Mouse (Mus musculus) heart, embryonic 13.5 days (tissue): ENCODE measurements at regions not wholly inside any gene's neighbourhood (a gene's known extent, or its start where the extent isn't known, plus 50 kb on each side); places are given as distances from the start of the nearest gene placed in this dataset.

Experiments used
- ATAC-seq: fragments of 200-750 bp; cut with Nextera tagmentation; 2 replicates; pipeline ENCODE4 v1.8.0; 2017; ENCODE audit warnings: moderate TSS enrichment; ENCODE audit not compliant: insufficient number of reproducible peaks, low FRiP score, low TSS enrichment; ENCODE audit errors: extremely low read depth
- H3K27ac ChIP-seq: fragments of 300-500 bp; sonication (generic); replicated peaks from 2 replicates; pipeline ENCODE4 v1.5.1; 2015; ENCODE audit warnings: moderate library complexity, mild to moderate bottlenecking, inconsistent platforms
- H3K27me3 ChIP-seq: fragments of 300-500 bp; sonication (generic); replicated peaks from 2 replicates; pipeline ENCODE4 v1.6.1; 2015; ENCODE audit warnings: mild to moderate bottlenecking, inconsistent platforms
- H3K36me3 ChIP-seq: fragments of 300-500 bp; sonication (generic); 2 replicates; pipeline ENCODE4 v1.6.1; 2015; ENCODE audit warnings: mild to moderate bottlenecking, inconsistent platforms
- H3K4me1 ChIP-seq: fragments of 300-500 bp; sonication (generic); 2 replicates; pipeline ENCODE4 v1.6.1; 2015; ENCODE audit warnings: inconsistent platforms
- H3K4me2 ChIP-seq: fragments of 300-500 bp; sonication (generic); 2 replicates; pipeline ENCODE4 v1.6.1; 2015; ENCODE audit warnings: inconsistent platforms, mild to moderate bottlenecking, moderate library complexity
- H3K4me3 ChIP-seq: fragments of 300-500 bp; sonication (generic); 2 replicates; pipeline ENCODE4 v1.5.1; 2015; ENCODE audit warnings: moderate library complexity, mild to moderate bottlenecking, inconsistent platforms
- H3K9ac ChIP-seq: fragments of 300-500 bp; sonication (generic); 2 replicates; pipeline ENCODE4 v1.6.1; 2015; ENCODE audit warnings: inconsistent platforms, mild to moderate bottlenecking, moderate library complexity
- H3K9me3 ChIP-seq: fragments of 300-500 bp; sonication (generic); 2 replicates; pipeline ENCODE4 v1.6.1; 2016; ENCODE audit warnings: inconsistent platforms
- WGBS: fragments of 180-500 bp; shearing (Covaris S2); methylation state at CpG from one replicate; pipeline ENCODE4 v1.1.7; 2015; ENCODE audit warnings: mixed read lengths; 5-methylcytosine and 5-hydroxymethylcytosine counted together

- H3K27ac ChIP-seq, result no peak overlapping the region
- peaks cover 10% of the 10 kb centered on the region; the same call in 1 of the 2 replicates for H3K4me1 ChIP-seq
- H3K36me3 ChIP-seq, result no peaks in the 10 kb centered on the region
- no peak overlapping the region for H3K9ac ChIP-seq
- WGBS, result 42% methylated on average over 1 of the region's 1 CpGs
- ATAC-seq, result no peak
- H3K4me2 ChIP-seq, result no peak overlapping the region
- no peaks in the 10 kb centered on the region for H3K9me3 ChIP-seq
- H3K27me3 ChIP-seq, result no peaks in the 10 kb centered on the region
- no peak overlapping the region for H3K4me3 ChIP-seq
These were observed 163.9 kb downstream of the Ptprc start for GRCm38 (mm10) chr1:138011581-138011980.

- Histone ChIP-seq H3K4me2 (no peak overlapping the region), H3K9me3 (no peaks in the 10 kb centered on the region), H3K27me3 (no peaks in the 10 kb centered on the region), H3K4me1 (peaks cover 10% of the 10 kb centered on the region; the same call in 1 of the 2 replicates), H3K27ac (no peak overlapping the region), H3K4me3 (no peak overlapping the region), H3K36me3 (no peaks in the 10 kb centered on the region), H3K9ac (no peak overlapping the region)
- 43% methylated on average over 7 of the region's 7 CpGs for WGBS
- ATAC-seq, result no peak
These were observed 164.5 kb downstream of the Ptprc start for GRCm38 (mm10) chr1:138010910-138011477.

- H3K4me2 ChIP-seq, result no peak overlapping the region
These were observed 168.7 kb downstream of the Ptprc start for GRCm38 (mm10) chr1:138006811-138007210.

GRCm38 (mm10) chr1:138004319-138004718 lies 171.2 kb downstream of the Ptprc start:
- ATAC-seq, result no peak

More at GRCm38 (mm10) chr1:138006811-138007210, 168.7 kb downstream of the Ptprc start:
- H3K4me1 ChIP-seq, result peaks cover 9% of the 10 kb centered on the region; the same call in 1 of the 2 replicates
- H3K9me3 ChIP-seq, result no peaks in the 10 kb centered on the region
- WGBS, result 46% methylated on average over 1 of the region's 1 CpGs
- H3K36me3 ChIP-seq, result no peaks in the 10 kb centered on the region
- no peak overlapping the region for H3K4me3 ChIP-seq
- H3K27me3 ChIP-seq, result no peaks in the 10 kb centered on the region
- no peak overlapping the region for H3K27ac ChIP-seq
- ATAC-seq, result no peak
- no peak overlapping the region for H3K9ac ChIP-seq

GRCm38 (mm10) chr1:137999268-137999900 lies 176.1 kb downstream of the Ptprc start:
- Histone ChIP-seq H3K9ac (no peak overlapping the region), H3K27ac (no peak overlapping the region), H3K27me3 (no peaks in the 10 kb centered on the region), H3K4me2 (no peak overlapping the region), H3K4me1 (peaks cover 7% of the 10 kb centered on the region; the same call in 1 of the 2 replicates), H3K4me3 (no peak overlapping the region), H3K9me3 (no peaks in the 10 kb centered on the region), H3K36me3 (no peaks in the 10 kb centered on the region)
- ATAC-seq, result no peak
- 77% methylated on average over 3 of the region's 3 CpGs for whole genome bisulfite sequencing

More at GRCm38 (mm10) chr1:138004319-138004718, 171.2 kb downstream of the Ptprc start:
- 12% methylated on average over 2 of the region's 2 CpGs for WGBS
- no peak overlapping the region for H3K9ac ChIP-seq
- H3K27ac ChIP-seq, result no peak overlapping the region
- no peaks in the 10 kb centered on the region for H3K27me3 ChIP-seq
- no peak overlapping the region for H3K4me2 ChIP-seq
- H3K36me3 ChIP-seq, result no peaks in the 10 kb centered on the region
- no peaks in the 10 kb centered on the region for H3K4me1 ChIP-seq
- H3K4me3 ChIP-seq, result no peak overlapping the region
- H3K9me3 ChIP-seq, result no peaks in the 10 kb centered on the region

- no peak overlapping the region for H3K27ac ChIP-seq
- WGBS, result 80% methylated on average over 2 of the region's 2 CpGs
- H3K27me3 ChIP-seq, result no peaks in the 10 kb centered on the region
- H3K36me3 ChIP-seq, result no peaks in the 10 kb centered on the region
- no peak overlapping the region for H3K9ac ChIP-seq
- no peak overlapping the region for H3K4me3 ChIP-seq
- no peak for ATAC-seq
- H3K4me1 ChIP-seq, result peaks cover 7% of the 10 kb centered on the region; the same call in 1 of the 2 replicates
- H3K4me2 ChIP-seq, result no peak overlapping the region
- H3K9me3 ChIP-seq, result no peaks in the 10 kb centered on the region
These were observed 179.5 kb downstream of the Ptprc start for GRCm38 (mm10) chr1:137996041-137996440.

GRCm38 (mm10) chr1:137991936-137992335 lies 183.6 kb downstream of the Ptprc start:
- 71% methylated on average over 1 of the region's 1 CpGs for WGBS
- no peaks in the 10 kb centered on the region for H3K27me3 ChIP-seq
- H3K4me3 ChIP-seq, result no peak overlapping the region
- no peak overlapping the region for H3K27ac ChIP-seq
- no peak overlapping the region for H3K4me2 ChIP-seq
- H3K9ac ChIP-seq, result no peak overlapping the region
- H3K4me1 ChIP-seq, result peaks cover 3% of the 10 kb centered on the region; the same call in 1 of the 2 replicates
- no peaks in the 10 kb centered on the region for H3K9me3 ChIP-seq
- no peaks in the 10 kb centered on the region for H3K36me3 ChIP-seq
- ATAC-seq, result no peak

- Histone ChIP-seq H3K9ac (no peak overlapping the region), H3K4me1 (no peaks in the 10 kb centered on the region), H3K27me3 (no peaks in the 10 kb centered on the region), H3K4me2 (no peak overlapping the region), H3K9me3 (no peaks in the 10 kb centered on the region), H3K4me3 (no peak overlapping the region), H3K27ac (no peak overlapping the region), H3K36me3 (no peaks in the 10 kb centered on the region)
- ATAC-seq, result no peak
- WGBS, result 79% methylated on average over 5 of the region's 5 CpGs
These were observed 184.1 kb downstream of the Ptprc start for GRCm38 (mm10) chr1:137991412-137991811.

- ATAC-seq, result no peak
- H3K4me1 ChIP-seq, result 0 out of 2 replicates have a peak, but pooled peaks cover 4% of the 10 kb centered on the region
- no peak overlapping the region for H3K4me2 ChIP-seq
- no peaks in the 10 kb centered on the region for H3K9me3 ChIP-seq
- H3K9ac ChIP-seq, result no peak overlapping the region
- WGBS, result 59% methylated on average over 3 of the region's 3 CpGs
- H3K36me3 ChIP-seq, result peaks cover 12% of the 10 kb centered on the region; the same call in 1 of the 2 replicates
- no peaks in the 10 kb centered on the region for H3K27me3 ChIP-seq
- H3K4me3 ChIP-seq, result no peak overlapping the region
- H3K27ac ChIP-seq, result no peak overlapping the region
These were observed 202.1 kb downstream of the Ptprc start for GRCm38 (mm10) chr1:137973406-137973805.

- Histone ChIP-seq H3K27ac (no peak overlapping the region), H3K4me2 (no peak overlapping the region), H3K4me3 (no peak overlapping the region), H3K9me3 (no peaks in the 10 kb centered on the region), H3K4me1 (0 out of 2 replicates have a peak, but pooled peaks cover 4% of the 10 kb centered on the region), H3K36me3 (peaks cover 12% of the 10 kb centered on the region; the same call in 1 of the 2 replicates), H3K9ac (no peak overlapping the region), H3K27me3 (no peaks in the 10 kb centered on the region)
- WGBS, result 58% methylated on average over 6 of the region's 6 CpGs
- no peak for ATAC-seq
These were observed 202.7 kb downstream of the Ptprc start for GRCm38 (mm10) chr1:137972620-137973350.

- no peaks in the 10 kb centered on the region for H3K9me3 ChIP-seq
- H3K9ac ChIP-seq, result no peak overlapping the region
- peaks cover 41% of the 10 kb centered on the region for H3K36me3 ChIP-seq
- WGBS, result 80% methylated on average over 16 of the region's 16 CpGs
- ATAC-seq, result no peak
- no peak overlapping the region for H3K4me3 ChIP-seq
- H3K27me3 ChIP-seq, result no peaks in the 10 kb centered on the region
- H3K27ac ChIP-seq, result no peak overlapping the region
- H3K4me2 ChIP-seq, result no peak overlapping the region
- no peaks in the 10 kb centered on the region for H3K4me1 ChIP-seq
These were observed 209.2 kb downstream of the Ptprc start for GRCm38 (mm10) chr1:137966151-137966836.
